Mouse (Mus musculus): ENCODE measurements around the gene Fam45a. TPM values are rescaled to one million over a fixed set of nuclear protein-coding genes. Genes with fewer than 3 reads are reported as not detected.
"Not testable (repeated sequence)": the region's sequence is repeated elsewhere in the genome, so short reads cannot be mapped to it uniquely, and the experiment has no call there.

Fam45a gene
- polyA plus RNA-seq, 1 experiment = 37.6 TPM

DNA sequence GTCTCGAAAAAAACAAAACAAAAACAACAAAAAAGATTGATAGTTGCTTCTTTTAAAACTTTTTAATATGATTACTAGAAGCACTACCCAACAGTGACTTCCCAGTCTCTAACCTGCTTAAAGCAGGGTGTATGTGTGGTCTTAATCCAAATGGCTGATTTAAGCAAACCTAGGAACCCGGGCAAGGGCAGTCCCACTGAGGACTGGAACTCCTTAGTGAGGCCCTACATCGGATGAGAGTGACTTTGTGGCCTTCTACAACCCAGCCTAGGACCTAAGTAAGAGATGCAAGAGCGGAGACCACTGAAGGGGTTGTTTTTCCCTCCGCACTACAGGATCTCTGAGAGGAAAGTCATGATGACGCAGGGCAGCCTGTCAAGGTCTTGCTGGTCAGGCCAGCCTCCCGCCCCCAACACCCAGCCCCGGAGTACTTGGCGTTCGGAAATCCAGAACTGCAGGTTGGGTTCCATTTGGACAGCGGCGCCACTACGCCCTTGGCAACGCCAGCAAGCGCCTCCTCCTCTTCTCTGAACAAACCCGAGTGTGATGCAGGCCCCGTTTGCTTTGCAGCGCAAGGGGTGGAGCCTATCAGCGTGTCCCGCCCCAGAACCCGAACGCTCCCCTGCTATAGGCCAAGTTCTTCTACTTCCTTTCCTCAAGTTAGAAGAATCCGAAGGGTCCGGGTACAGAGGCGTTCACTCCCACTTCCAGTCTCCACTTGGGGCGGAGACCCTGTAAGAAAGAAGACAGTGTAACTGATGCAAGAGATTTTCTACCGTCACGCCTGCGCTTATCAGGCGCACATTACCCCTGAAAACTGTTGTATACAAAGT, 49.7 kb downstream of the Fam45a start, which contains the start of gene Sfxn4:
TSS of gene Sfxn4 (minus strand) at position 612 of the 833 bp plus-strand sequence.
- Histone ChIP-seq H3K36me3 (ENCODE audit: control insufficient read depth, insufficient read depth, low read length, poor library complexity, severe bottlenecking) (peaks cover 5% of the 10 kb centered on the region; the same call in 1 of the 2 replicates), H3K9ac (ENCODE audit: low read depth, poor library complexity, severe bottlenecking) (peak within 1 kb of the TSS; percentile 35; the same call in 1 of the 2 replicates), H3K27ac (ENCODE audit: insufficient read depth, low read length) (no peak within 1 kb of the TSS; the same call in 1 of the 2 replicates), H3K4me3 (ENCODE audit: low read depth, low read length) (peak within 1 kb of the TSS; percentile 53), H3K27me3 (ENCODE audit: control insufficient read depth, insufficient read depth, low read length, poor library complexity, severe bottlenecking) (no peaks in the 10 kb centered on the region), H3K9me3 (replicated peaks; ENCODE audit: control insufficient read depth, insufficient read depth, low read length, poor library complexity, severe bottlenecking) (no peaks in the 10 kb centered on the region), H3K4me1 (ENCODE audit: control insufficient read depth, insufficient read depth, low read length) (no peaks in the 10 kb centered on the region)
- TF ChIP-seq POLR2A (IDR thresholded peaks at IDR 0.05; ENCODE audit: insufficient read depth, low read length) (peak; percentile 81), CTCF (IDR thresholded peaks at IDR 0.05; ENCODE audit: low read depth, low read length) (no peak)

GRCm38 (mm10) chr19:60866169-60866568, 54.8 kb downstream of the Fam45a start:
- not testable (repeated sequence) for H3K4me1 ChIP-seq (ENCODE audit: control insufficient read depth, insufficient read depth, low read length); H3K4me3 ChIP-seq (ENCODE audit: low read depth, low read length); H3K9ac ChIP-seq (ENCODE audit: low read depth, poor library complexity, severe bottlenecking); H3K27ac ChIP-seq (ENCODE audit: insufficient read depth, low read length); H3K9me3 ChIP-seq (replicated peaks; ENCODE audit: control insufficient read depth, insufficient read depth, low read length, poor library complexity, severe bottlenecking); H3K27me3 ChIP-seq (ENCODE audit: control insufficient read depth, insufficient read depth, low read length, poor library complexity, severe bottlenecking)
- H3K36me3 ChIP-seq (ENCODE audit: control insufficient read depth, insufficient read depth, low read length, poor library complexity, severe bottlenecking) = peaks cover 28% of the 10 kb centered on the region

GRCm38 (mm10) chr19:60870489-60870888, 59.1 kb downstream of the Fam45a start:
- no peak overlapping the region for H3K4me3 ChIP-seq (ENCODE audit: low read depth, low read length)
- H3K9ac ChIP-seq (ENCODE audit: low read depth, poor library complexity, severe bottlenecking) = no peak overlapping the region
- no peaks in the 10 kb centered on the region for H3K27me3 ChIP-seq (ENCODE audit: control insufficient read depth, insufficient read depth, low read length, poor library complexity, severe bottlenecking)
- TF ChIP-seq CTCF (IDR thresholded peaks at IDR 0.05; ENCODE audit: low read depth, low read length) = no peak
- TF ChIP-seq POLR2A (IDR thresholded peaks at IDR 0.05; ENCODE audit: insufficient read depth, low read length) = no peak
- no peak for TF ChIP-seq EP300 (IDR thresholded peaks at IDR 0.05; ENCODE audit: insufficient read depth, low read depth, low read length)
- H3K36me3 ChIP-seq (ENCODE audit: control insufficient read depth, insufficient read depth, low read length, poor library complexity, severe bottlenecking) = peaks cover 38% of the 10 kb centered on the region
- H3K27ac ChIP-seq (ENCODE audit: insufficient read depth, low read length) = no peak overlapping the region
- H3K4me1 ChIP-seq (ENCODE audit: control insufficient read depth, insufficient read depth, low read length) = no peaks in the 10 kb centered on the region
- no peaks in the 10 kb centered on the region for H3K9me3 ChIP-seq (replicated peaks; ENCODE audit: control insufficient read depth, insufficient read depth, low read length, poor library complexity, severe bottlenecking)

- no peak overlapping the region for H3K4me3 ChIP-seq (ENCODE audit: low read depth, low read length)
- H3K27ac ChIP-seq (ENCODE audit: insufficient read depth, low read length) = no peak overlapping the region
- no peaks in the 10 kb centered on the region for H3K4me1 ChIP-seq (ENCODE audit: control insufficient read depth, insufficient read depth, low read length)
- H3K27me3 ChIP-seq (ENCODE audit: control insufficient read depth, insufficient read depth, low read length, poor library complexity, severe bottlenecking) = no peaks in the 10 kb centered on the region
- no peaks in the 10 kb centered on the region for H3K9me3 ChIP-seq (replicated peaks; ENCODE audit: control insufficient read depth, insufficient read depth, low read length, poor library complexity, severe bottlenecking)
- H3K36me3 ChIP-seq (ENCODE audit: control insufficient read depth, insufficient read depth, low read length, poor library complexity, severe bottlenecking) = peaks cover 38% of the 10 kb centered on the region
- no peak overlapping the region for H3K9ac ChIP-seq (ENCODE audit: low read depth, poor library complexity, severe bottlenecking)
- TF ChIP-seq CTCF (IDR thresholded peaks at IDR 0.05; ENCODE audit: low read depth, low read length) = no peak
- no peak for TF ChIP-seq POLR2A (IDR thresholded peaks at IDR 0.05; ENCODE audit: insufficient read depth, low read length)
- TF ChIP-seq EP300 (IDR thresholded peaks at IDR 0.05; ENCODE audit: insufficient read depth, low read depth, low read length) = no peak
Observed at GRCm38 (mm10) chr19:60871366-60871765, 60.0 kb downstream of the Fam45a start.

DNA sequence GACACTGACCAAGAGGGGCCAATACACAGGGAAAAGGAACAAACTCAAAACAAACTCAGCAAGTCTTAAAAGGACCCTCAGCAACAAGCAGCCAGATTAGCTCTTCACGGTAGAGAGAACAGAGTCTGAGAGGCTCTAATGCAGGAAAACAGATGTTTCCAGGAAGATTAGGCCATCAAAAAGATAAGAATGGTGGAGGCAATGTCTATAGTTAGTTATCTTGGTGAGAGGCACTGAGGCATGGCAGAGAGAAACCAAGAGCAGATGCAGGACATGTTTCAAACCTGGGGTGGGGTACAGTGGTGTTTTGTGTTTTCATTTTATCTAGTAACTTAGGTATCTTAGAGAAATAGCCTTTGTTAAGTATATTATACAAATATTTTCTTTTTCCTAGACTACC, 60.9 kb downstream of the Fam45a start:
- Histone ChIP-seq H3K27ac (ENCODE audit: insufficient read depth, low read length) (no peak overlapping the region), H3K4me1 (ENCODE audit: control insufficient read depth, insufficient read depth, low read length) (no peaks in the 10 kb centered on the region), H3K4me3 (ENCODE audit: low read depth, low read length) (no peak overlapping the region), H3K27me3 (ENCODE audit: control insufficient read depth, insufficient read depth, low read length, poor library complexity, severe bottlenecking) (no peaks in the 10 kb centered on the region), H3K9ac (ENCODE audit: low read depth, poor library complexity, severe bottlenecking) (no peak overlapping the region), H3K9me3 (replicated peaks; ENCODE audit: control insufficient read depth, insufficient read depth, low read length, poor library complexity, severe bottlenecking) (no peaks in the 10 kb centered on the region), H3K36me3 (ENCODE audit: control insufficient read depth, insufficient read depth, low read length, poor library complexity, severe bottlenecking) (peaks cover 38% of the 10 kb centered on the region)
- TF ChIP-seq POLR2A (IDR thresholded peaks at IDR 0.05; ENCODE audit: insufficient read depth, low read length) (no peak), EP300 (IDR thresholded peaks at IDR 0.05; ENCODE audit: insufficient read depth, low read depth, low read length) (no peak)

- Histone ChIP-seq H3K9me3 (replicated peaks; ENCODE audit: control insufficient read depth, insufficient read depth, low read length, poor library complexity, severe bottlenecking) (no peaks in the 10 kb centered on the region), H3K36me3 (ENCODE audit: control insufficient read depth, insufficient read depth, low read length, poor library complexity, severe bottlenecking) (peaks cover 30% of the 10 kb centered on the region), H3K27ac (ENCODE audit: insufficient read depth, low read length) (0 out of 2 replicates have a peak overlapping the region, but pooled peaks have one; percentile 18), H3K4me3 (ENCODE audit: low read depth, low read length) (peak overlapping the region; percentile 90), H3K4me1 (ENCODE audit: control insufficient read depth, insufficient read depth, low read length) (no peaks in the 10 kb centered on the region), H3K9ac (ENCODE audit: low read depth, poor library complexity, severe bottlenecking) (peak overlapping the region; percentile 54), H3K27me3 (ENCODE audit: control insufficient read depth, insufficient read depth, low read length, poor library complexity, severe bottlenecking) (no peaks in the 10 kb centered on the region)
- no peak for TF ChIP-seq POLR2A (IDR thresholded peaks at IDR 0.05; ENCODE audit: insufficient read depth, low read length)
- TF ChIP-seq CTCF (IDR thresholded peaks at IDR 0.05; ENCODE audit: low read depth, low read length) = no peak
- TF ChIP-seq EP300 (IDR thresholded peaks at IDR 0.05; ENCODE audit: insufficient read depth, low read depth, low read length) = no peak
Observed at GRCm38 (mm10) chr19:60873501-60873900, 62.1 kb downstream of the Fam45a start.
